Mouse (Mus musculus) small intestine, adult 2 months (tissue): ENCODE measurements around the gene Lrrc61. TPM values are rescaled to one million over a fixed set of nuclear protein-coding genes. Genes with fewer than 3 reads are reported as not detected.

Experiments
- H3K27ac ChIP-seq: fragments of 200-500 bp; 2 replicates; pipeline ENCODE4 v1.5.1; 2012; ENCODE audit warnings: low read depth, low read length, control low read depth, inconsistent platforms; ENCODE audit not compliant: insufficient read depth
- H3K27me3 ChIP-seq: fragments of 200-500 bp; 2 replicates; pipeline ENCODE4 v1.6.1; 2012; ENCODE audit warnings: mild to moderate bottlenecking, moderate library complexity, low read length, inconsistent platforms; ENCODE audit not compliant: control insufficient read depth, insufficient read depth
- H3K36me3 ChIP-seq: fragments of 200-500 bp; 2 replicates; pipeline ENCODE4 v1.6.1; 2012; ENCODE audit warnings: mild to moderate bottlenecking, low read length, control low read depth, inconsistent platforms; ENCODE audit not compliant: control insufficient read depth, insufficient read depth
- H3K4me1 ChIP-seq: fragments of 200-500 bp; 2 replicates; pipeline ENCODE4 v1.6.1; 2012; ENCODE audit warnings: low read length, inconsistent platforms, mixed read lengths; ENCODE audit not compliant: control insufficient read depth, insufficient read depth, insufficient read length
- H3K4me3 ChIP-seq: fragments of 200-500 bp; 2 replicates; pipeline ENCODE4 v1.5.1; 2012; ENCODE audit warnings: low read depth, mild to moderate bottlenecking, control low read depth, inconsistent platforms, low read length, moderate library complexity
- CTCF ChIP-seq: fragments of 200-500 bp; IDR thresholded peaks from 2 replicates; pipeline ENCODE4 v1.5.1; 2012; ENCODE audit warnings: low read depth, mild to moderate bottlenecking, control low read depth, inconsistent platforms, low read length, moderate library complexity, mixed read lengths; ENCODE audit not compliant: insufficient replicate concordance, insufficient read length; ENCODE audit errors: extremely low read depth
- POLR2A ChIP-seq: fragments of 200-500 bp; IDR thresholded peaks from 2 replicates; pipeline ENCODE4 v1.6.1; 2012; ENCODE audit warnings: low read depth, mild to moderate bottlenecking, control low read depth, inconsistent platforms, low read length, moderate library complexity
- WGBS: fragments of 180-500 bp; shearing (Covaris S2); methylation state at CpG from one replicate; pipeline ENCODE4 v1.1.7; 2018; 5-methylcytosine and 5-hydroxymethylcytosine counted together
- polyA plus RNA-seq: library from polyadenylated mRNA; depleted of rRNA; stranded (reverse); fragments of >200 nt; gene quantifications from 2 replicates; pipeline ENCODE4 v1.2.3, GENCODE M21; 2012; rRNA removed

Lrrc61 gene
- polyA plus RNA-seq, 1 experiment, result 12.4 TPM

GRCm38 (mm10) chr6:48602080-48602741, 47.6 kb downstream of the Lrrc61 start:
- 0% methylated on average over 28 of the region's 28 CpGs for WGBS
- Histone ChIP-seq H3K36me3 (peaks cover 5% of the 10 kb centered on the region), H3K27ac (peak overlapping the region; percentile 76), H3K4me1 (peaks cover 6% of the 10 kb centered on the region), H3K27me3 (no peaks in the 10 kb centered on the region), H3K4me3 (peak overlapping the region; percentile 95)
- TF ChIP-seq POLR2A (0 out of 2 replicates have a peak, but pooled peaks have one; percentile 20), CTCF (no peak)

- Histone ChIP-seq H3K4me3 (no peak overlapping the region), H3K4me1 (no peaks in the 10 kb centered on the region), H3K36me3 (no peaks in the 10 kb centered on the region), H3K27me3 (no peaks in the 10 kb centered on the region), H3K27ac (no peak overlapping the region)
- 89% methylated on average over 2 of the region's 2 CpGs for WGBS
- TF ChIP-seq POLR2A (no peak), CTCF (no peak)
These were observed 53.5 kb downstream of the Lrrc61 start for GRCm38 (mm10) chr6:48608124-48608523.

- TF ChIP-seq POLR2A (no peak), CTCF (no peak)
- Histone ChIP-seq H3K36me3 (no peaks in the 10 kb centered on the region), H3K4me1 (no peaks in the 10 kb centered on the region), H3K27me3 (no peaks in the 10 kb centered on the region), H3K4me3 (no peak overlapping the region), H3K27ac (no peak overlapping the region)
- 81% methylated on average over 7 of the region's 7 CpGs for WGBS
These were observed 54.9 kb downstream of the Lrrc61 start for GRCm38 (mm10) chr6:48609512-48609911.

- TF ChIP-seq CTCF (no peak), POLR2A (no peak)
- Histone ChIP-seq H3K4me3 (no peak overlapping the region), H3K27ac (no peak overlapping the region), H3K36me3 (no peaks in the 10 kb centered on the region), H3K4me1 (no peaks in the 10 kb centered on the region), H3K27me3 (no peaks in the 10 kb centered on the region)
- WGBS, result 58% methylated on average over 3 of the region's 3 CpGs
These were observed 56.1 kb downstream of the Lrrc61 start for GRCm38 (mm10) chr6:48610657-48611056.

GRCm38 (mm10) chr6:48613464-48613863, 58.9 kb downstream of the Lrrc61 start:
- TF ChIP-seq POLR2A (no peak), CTCF (no peak)
- 95% methylated on average over 4 of the region's 4 CpGs for WGBS
- no peak overlapping the region for H3K27ac ChIP-seq
- H3K36me3 ChIP-seq, result no peaks in the 10 kb centered on the region
- H3K4me1 ChIP-seq, result no peaks in the 10 kb centered on the region
- H3K4me3 ChIP-seq, result no peak overlapping the region
- no peaks in the 10 kb centered on the region for H3K27me3 ChIP-seq

GRCm38 (mm10) chr6:48614756-48615155, 60.2 kb downstream of the Lrrc61 start:
- Histone ChIP-seq H3K27ac (no peak overlapping the region), H3K27me3 (no peaks in the 10 kb centered on the region), H3K36me3 (peaks cover 2% of the 10 kb centered on the region), H3K4me1 (no peaks in the 10 kb centered on the region), H3K4me3 (no peak overlapping the region)
- 62% methylated on average over 5 of the region's 5 CpGs for WGBS
- TF ChIP-seq CTCF (no peak), POLR2A (no peak)

GRCm38 (mm10) chr6:48620031-48620430, 65.4 kb downstream of the Lrrc61 start:
- Histone ChIP-seq H3K36me3 (peaks cover 6% of the 10 kb centered on the region), H3K4me1 (no peaks in the 10 kb centered on the region), H3K27ac (no peak overlapping the region), H3K4me3 (no peak overlapping the region), H3K27me3 (no peaks in the 10 kb centered on the region)
- TF ChIP-seq CTCF (no peak), POLR2A (no peak)
- WGBS, result 95% methylated on average over 30 of the region's 30 CpGs

Other genes starting within 250 kb of the Lrrc61 start
- gene Krba1, start 159.2 kb upstream of the Lrrc61 start, polyA plus RNA-seq, result 4.4 and 13.5 TPM in 2 replicates
- gene Zfp467, start 109.0 kb upstream of the Lrrc61 start, polyA plus RNA-seq, result 12.4 and 24.7 TPM in 2 replicates
- gene Sspo, start 106.6 kb upstream of the Lrrc61 start, polyA plus RNA-seq, result 0.98 and 3.0 TPM in 2 replicates
- 11.8 and 26.3 TPM in 2 replicates for gene Atp6v0e2, start 17.2 kb upstream of the Lrrc61 start, polyA plus RNA-seq
- 28.4 and 39.8 TPM in 2 replicates for gene Rarres2, start 18.0 kb downstream of the Lrrc61 start, polyA plus RNA-seq
- not detected in 2 replicates for gene Gm45021, start 34.8 kb downstream of the Lrrc61 start, polyA plus RNA-seq
- 8.1 and 10.2 TPM in 2 replicates for gene Repin1, start 39.1 kb downstream of the Lrrc61 start, polyA plus RNA-seq
- not detected in 2 replicates for gene Gm44965, start 39.1 kb downstream of the Lrrc61 start, polyA plus RNA-seq
- gene Zfp775, start 47.3 kb downstream of the Lrrc61 start, polyA plus RNA-seq, result 1.9 and 3.1 TPM in 2 replicates
- 0.43 and 0.96 TPM in 2 replicates for gene AI854703, start 72.0 kb downstream of the Lrrc61 start, polyA plus RNA-seq
- gene Gimap8, start 92.4 kb downstream of the Lrrc61 start, polyA plus RNA-seq, result 0.72 and 1.5 TPM in 2 replicates
- gene Gimap9, start 121.3 kb downstream of the Lrrc61 start, polyA plus RNA-seq, result 0.27 and 0.62 TPM in 2 replicates
- 4.3 and 9.3 TPM in 2 replicates for gene Gimap4, start 129.8 kb downstream of the Lrrc61 start, polyA plus RNA-seq
- 2.0 and 5.0 TPM in 2 replicates for gene Gimap6, start 153.4 kb downstream of the Lrrc61 start, polyA plus RNA-seq
- gene Gm28053, start 163.8 kb downstream of the Lrrc61 start, polyA plus RNA-seq, result not detected in 2 replicates
- 1.5 and 2.5 TPM in 2 replicates for gene Gimap7, start 163.8 kb downstream of the Lrrc61 start, polyA plus RNA-seq
- gene Gimap1, start 184.3 kb downstream of the Lrrc61 start, polyA plus RNA-seq, result 18.8 and 29.1 TPM in 2 replicates
- gene Gimap5, start 191.4 kb downstream of the Lrrc61 start, polyA plus RNA-seq, result 4.9 and 10.2 TPM in 2 replicates
- 6.2 and 13.0 TPM in 2 replicates for gene Gimap3, start 216.1 kb downstream of the Lrrc61 start, polyA plus RNA-seq